ENCODE assay signal across 16 mouse cellular contexts in genomic region chr9:71931965-71932364, GRCm38 (mm10).
"Had no signal": no experiment of that assay in that cellular context is flagged by ENCODE, and none has a peak within 500 bp of the region (broad histone marks: within the 10 kb centered on the region; RNA-seq: fewer than 3 reads in every experiment).

No protein-coding gene starts in this region.

- H3K4me1 ChIP-seq: midbrain, embryonic 10.5 days; neural tube, embryonic 15.5 days; stomach, embryonic 15.5 days had no signal

- H3K27ac ChIP-seq: midbrain, embryonic 10.5 days; midbrain, embryonic 12.5 days; neural tube, embryonic 13.5 days; neural tube, embryonic 15.5 days; stomach, embryonic 15.5 days; stomach, postnatal 0 days had no signal

- H3K9ac ChIP-seq: lung, embryonic 14.5 days; midbrain, embryonic 12.5 days; neural tube, embryonic 13.5 days; neural tube, embryonic 15.5 days; stomach, embryonic 15.5 days had no signal

- H3K4me2 ChIP-seq: lung, embryonic 14.5 days; midbrain, embryonic 12.5 days; neural tube, embryonic 13.5 days; neural tube, embryonic 15.5 days; stomach, embryonic 15.5 days had no signal

- H3K27me3 ChIP-seq: midbrain, embryonic 12.5 days; neural tube, embryonic 13.5 days; neural tube, embryonic 15.5 days; stomach, embryonic 15.5 days had no signal

- ATAC-seq: midbrain, embryonic 16.5 days had no signal

- H3K9me3 ChIP-seq: midbrain, embryonic 10.5 days; midbrain, embryonic 12.5 days; neural tube, embryonic 13.5 days; neural tube, embryonic 15.5 days; stomach, embryonic 15.5 days had no signal

- H3K4me3 ChIP-seq: midbrain, embryonic 10.5 days; midbrain, embryonic 12.5 days; myocyte; neural tube, embryonic 13.5 days; neural tube, embryonic 15.5 days; stomach, embryonic 15.5 days had no signal

- H3K36me3 ChIP-seq: midbrain, embryonic 10.5 days; midbrain, embryonic 12.5 days; neural tube, embryonic 13.5 days; neural tube, embryonic 15.5 days; stomach, embryonic 15.5 days had no signal

- DNase-seq: lung, adult 18-20 months; lung, embryonic 14.5 days; lung, postnatal 10 days; lung, postnatal 4 days; right cerebral cortex, adult 18-20 months; thymus, adult 2 months; thymus, postnatal 25 days; thymus, postnatal 4 days had no signal
